Mouse (Mus musculus): Measurements from ENCODE around the gene Crygb.
"Not testable (repeated sequence)": the region's sequence is repeated elsewhere in the genome, so short reads cannot be mapped to it uniquely, and the experiment has no call there.

Crygb gene

DNA sequence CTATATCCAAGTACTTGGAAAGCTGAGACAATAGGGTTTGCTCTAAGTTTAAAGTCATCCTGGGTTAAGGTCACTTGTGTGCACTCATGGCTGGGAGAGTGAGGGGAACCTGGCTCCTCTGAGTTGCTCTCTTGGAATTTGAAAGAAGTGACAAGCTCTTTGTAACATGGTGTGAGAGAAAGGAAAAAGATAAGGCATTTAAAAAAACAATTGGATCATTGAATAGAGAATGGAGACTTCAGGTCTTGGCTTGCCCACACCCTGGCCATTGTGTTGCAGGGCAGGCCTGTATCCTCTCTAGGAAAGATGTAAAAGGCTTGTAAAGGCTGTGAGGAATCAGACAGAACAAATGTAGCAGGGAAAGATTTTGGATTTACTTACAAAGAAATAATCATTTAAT is 14.2 kb downstream of the Crygb start:
- no peak for DNase-seq (ENCODE audit: low spot score)

DNA sequence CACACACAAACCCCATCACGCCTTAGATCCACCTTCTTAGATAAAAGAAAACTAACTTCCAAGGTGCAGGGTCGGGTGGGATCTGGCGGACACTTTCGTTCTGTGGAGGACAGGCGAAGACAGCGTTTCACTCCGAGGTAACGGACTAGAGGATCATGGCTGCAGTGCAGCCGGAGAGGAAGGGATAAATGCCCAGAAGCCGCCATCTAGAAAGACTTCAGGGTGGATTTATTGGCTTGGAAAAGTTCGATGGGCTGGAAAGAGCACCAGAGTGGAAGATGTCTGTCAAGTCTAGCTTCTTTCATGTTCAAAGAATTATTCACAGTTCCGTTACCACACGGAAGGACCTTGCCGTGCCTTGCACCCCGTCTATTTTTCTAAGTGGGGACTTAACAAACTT is 17.9 kb downstream of the Crygb start:
- no peak for DNase-seq (ENCODE audit: low spot score)

DNA sequence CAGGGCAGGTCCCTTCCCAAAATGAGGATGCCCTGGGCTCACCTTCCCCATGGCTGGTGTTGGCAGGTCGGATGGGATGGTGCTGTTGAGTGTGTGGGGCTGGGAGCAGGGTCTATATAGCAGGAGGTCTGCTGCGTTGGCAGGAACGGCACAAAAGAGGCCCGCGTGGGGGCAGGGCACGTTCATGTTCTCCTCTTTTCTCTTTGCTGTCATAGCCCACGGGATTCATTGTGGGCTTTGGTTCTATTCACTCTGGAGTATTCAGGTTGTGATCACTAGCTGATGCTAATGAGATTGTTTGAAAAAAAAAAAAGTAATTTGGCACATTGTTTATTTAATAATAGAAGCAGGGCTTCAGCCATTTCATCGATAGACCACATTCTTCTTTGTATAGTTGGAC is 18.7 kb downstream of the Crygb start, which contains the start of gene Crygd:
TSS of gene Crygd (minus strand) at position 101 of the 400 bp plus-strand sequence.
- DNase-seq (ENCODE audit: low spot score) = no peak

DNA sequence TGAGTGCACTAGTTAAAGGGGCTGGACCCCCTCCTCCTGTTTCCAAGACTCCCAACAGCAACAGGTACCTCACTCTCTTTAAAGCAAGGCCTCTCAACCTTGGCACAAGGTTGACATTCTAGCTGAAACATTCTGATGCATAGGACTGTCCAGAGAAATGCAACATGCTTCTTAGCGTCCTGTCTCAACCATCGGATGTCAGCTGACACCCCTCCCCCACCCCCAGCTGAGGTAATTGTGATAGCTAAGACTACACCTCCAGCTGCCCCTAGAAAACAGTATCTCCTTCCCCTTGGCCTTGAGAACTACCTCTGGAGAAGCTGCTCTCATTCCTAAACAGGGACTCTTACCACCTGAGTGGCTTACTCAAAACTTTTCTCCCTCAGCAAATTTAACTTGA is 29.9 kb downstream of the Crygb start:
- no peak for DNase-seq (ENCODE audit: low spot score)

DNA sequence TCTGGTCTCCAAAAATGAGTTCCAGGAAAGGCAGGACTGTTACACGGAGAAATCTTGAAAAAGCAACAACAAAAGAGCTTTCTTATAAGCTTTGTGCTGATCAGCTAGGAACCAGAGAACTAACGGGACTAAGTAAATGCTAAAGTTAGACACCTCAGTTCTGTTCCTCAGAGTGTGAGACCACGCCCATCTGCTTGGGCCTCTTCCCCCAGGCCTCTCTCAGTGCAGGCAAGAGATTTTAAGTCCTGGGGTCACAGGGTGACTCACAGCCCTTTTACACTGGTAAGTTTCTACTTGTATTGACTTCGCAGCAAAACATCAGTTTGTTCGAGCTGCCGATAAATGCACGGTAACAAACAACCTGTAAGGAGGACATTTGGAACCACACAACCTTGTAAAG is 30.4 kb downstream of the Crygb start:
- no peak for DNase-seq (ENCODE audit: low spot score)

DNA sequence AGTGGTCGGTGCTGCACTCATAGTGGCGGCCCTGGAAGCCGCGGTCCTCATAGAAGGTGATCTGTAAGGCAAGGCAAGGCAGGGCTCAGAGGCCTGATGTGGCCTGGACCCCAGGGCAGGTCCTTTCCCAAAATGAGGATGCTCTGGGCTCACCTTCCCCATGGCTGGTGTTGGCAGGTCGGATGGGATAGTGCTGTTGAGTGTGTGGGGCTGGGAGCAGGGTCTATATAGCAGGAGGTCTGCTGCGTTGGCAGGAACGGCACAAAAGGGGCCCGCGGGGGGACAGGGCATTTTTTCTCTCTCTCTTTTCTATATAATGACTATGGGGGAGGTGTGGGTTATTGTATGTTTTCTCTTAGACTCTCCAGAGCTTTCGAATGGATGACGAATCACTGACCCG is 31.1 kb downstream of the Crygb start, which contains the start of gene Cryge:
TSS of gene Cryge (minus strand) at position 198 of the 400 bp plus-strand sequence.
- not testable (repeated sequence) for DNase-seq (ENCODE audit: low spot score)

DNA sequence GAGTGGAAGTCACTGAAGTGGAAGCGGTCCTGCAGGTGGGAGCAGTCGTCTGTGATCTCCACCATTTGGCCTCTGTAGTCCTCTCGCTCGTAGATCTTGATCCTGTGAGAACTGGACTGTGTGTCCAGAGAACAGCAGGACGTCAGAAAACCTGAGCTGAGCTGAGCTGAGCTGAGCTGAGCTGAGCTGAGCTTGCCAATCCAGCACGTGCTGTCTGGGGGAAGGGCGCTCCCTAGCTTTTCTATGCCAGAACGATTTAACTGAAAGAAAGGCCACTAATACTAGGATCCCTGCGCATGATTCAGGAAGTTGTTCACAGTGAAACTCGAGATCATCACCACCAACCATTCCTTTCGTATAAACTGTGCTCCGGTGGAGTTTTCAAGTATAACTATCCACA is 33.3 kb downstream of the Crygb start:
- no peak for DNase-seq (ENCODE audit: low spot score)

DNA sequence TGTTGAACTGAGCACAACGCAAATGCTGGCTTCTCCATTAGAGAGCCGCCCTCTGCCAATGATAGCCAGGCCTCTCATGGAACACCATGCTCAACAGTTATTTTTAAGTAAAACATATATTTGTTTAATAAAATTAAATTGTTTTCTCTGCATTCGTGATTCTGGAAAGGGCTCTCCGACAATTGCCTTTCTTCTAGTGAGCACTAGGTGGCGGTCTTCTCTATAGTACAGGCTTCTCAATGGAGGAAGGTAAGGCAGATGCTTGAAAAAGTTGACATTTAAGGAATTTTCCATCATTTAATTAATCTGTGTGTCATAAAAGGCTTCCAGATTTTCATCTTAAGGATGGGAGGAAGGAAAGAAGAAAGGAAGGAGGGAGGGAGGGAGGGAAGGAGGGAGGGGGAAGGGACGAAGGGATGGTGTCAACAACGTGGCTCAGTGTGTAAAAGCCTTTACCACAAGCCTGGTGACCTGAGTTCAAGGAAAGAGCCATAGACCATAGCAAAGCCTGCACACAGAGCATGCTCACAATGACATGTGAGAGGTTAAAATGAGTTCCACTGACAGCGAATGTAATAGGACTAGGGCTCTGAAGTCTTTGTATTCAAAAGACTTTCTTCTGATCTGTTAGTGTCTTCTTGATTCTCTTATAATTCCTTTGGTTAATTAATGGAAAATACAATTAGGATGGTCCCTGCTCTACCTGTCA is 35.5 kb downstream of the Crygb start:
- peak; percentile 11 for DNase-seq (ENCODE audit: low spot score)

DNA sequence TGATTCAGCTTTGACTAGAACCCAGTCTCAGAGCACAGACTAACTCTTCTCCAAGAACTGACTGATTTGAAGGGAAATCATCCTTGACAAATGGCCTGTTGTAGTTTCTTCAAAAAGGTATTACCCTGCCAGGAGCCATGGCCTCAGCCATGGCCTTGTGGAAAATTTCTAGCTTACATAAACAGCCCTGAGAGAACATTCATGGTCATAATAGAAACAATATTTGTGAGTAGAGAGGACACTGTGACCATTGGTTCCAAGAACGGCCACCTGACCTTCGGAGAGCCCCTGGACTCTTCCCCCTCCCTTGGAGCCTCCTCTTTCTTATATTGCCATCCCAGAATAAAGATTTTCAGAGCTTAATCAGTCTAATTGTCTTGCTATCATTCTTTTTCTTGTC is 38.7 kb downstream of the Crygb start:
- no peak for DNase-seq (ENCODE audit: low spot score)

DNA sequence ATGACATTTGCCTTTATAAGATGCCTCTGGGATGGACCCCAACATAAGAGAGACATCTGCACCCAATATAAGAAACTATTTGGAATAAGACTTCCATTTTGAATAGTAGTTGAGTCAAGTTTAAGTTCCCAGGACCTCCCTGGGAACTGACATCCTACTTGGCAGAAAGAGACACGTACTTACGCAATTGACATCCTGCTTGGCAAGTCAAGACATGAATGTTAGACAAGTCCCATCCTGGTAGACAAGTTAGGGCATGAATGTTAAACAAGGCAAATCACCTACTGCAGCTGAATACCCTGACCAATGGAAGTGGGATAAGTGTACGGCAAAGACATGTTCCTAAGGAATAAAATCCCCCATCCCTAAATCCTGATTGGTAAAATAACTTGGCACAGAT is 40.3 kb downstream of the Crygb start:
- no peak for DNase-seq (ENCODE audit: low spot score)

DNA sequence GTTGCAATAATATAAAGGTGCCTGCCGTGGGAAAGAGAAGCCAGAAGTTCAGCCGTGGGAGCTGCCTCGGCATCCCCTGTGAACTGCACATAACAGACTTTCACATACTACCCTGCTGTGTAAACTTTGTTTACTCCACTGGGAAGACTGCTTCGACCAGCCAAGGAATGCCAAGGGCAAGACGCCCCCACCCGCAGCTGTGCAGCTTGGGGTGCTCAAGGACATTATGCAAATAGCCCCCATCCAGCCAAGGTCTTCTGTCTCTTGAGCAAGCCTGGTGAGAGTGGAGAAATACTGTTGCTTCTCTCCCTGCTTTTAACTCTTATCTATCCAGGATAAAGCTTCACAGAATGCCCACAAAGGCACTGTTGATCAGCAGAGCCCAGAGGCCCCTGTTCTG is 41.3 kb downstream of the Crygb start:
- DNase-seq (ENCODE audit: low spot score) = no peak

DNA sequence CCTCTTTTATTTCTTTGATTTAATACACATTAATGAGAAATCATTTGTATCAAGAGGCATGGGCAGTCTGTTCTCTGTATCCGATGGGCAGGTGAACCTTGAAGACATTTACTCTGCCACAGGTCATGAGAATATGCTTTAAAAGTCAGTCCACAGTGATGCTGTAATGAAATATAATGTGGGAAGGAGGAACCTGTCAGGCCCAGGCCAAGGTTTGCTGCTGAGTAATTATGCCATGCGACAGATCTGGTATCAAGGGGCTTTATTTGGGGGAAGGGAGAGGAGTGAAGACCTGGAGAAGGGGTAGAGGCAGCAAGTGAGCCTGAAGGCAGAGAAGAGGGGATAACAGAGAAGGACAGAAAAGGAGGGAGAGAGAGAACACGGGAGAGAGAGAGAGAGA is 42.4 kb downstream of the Crygb start:
- DNase-seq (ENCODE audit: low spot score) = no peak

DNA sequence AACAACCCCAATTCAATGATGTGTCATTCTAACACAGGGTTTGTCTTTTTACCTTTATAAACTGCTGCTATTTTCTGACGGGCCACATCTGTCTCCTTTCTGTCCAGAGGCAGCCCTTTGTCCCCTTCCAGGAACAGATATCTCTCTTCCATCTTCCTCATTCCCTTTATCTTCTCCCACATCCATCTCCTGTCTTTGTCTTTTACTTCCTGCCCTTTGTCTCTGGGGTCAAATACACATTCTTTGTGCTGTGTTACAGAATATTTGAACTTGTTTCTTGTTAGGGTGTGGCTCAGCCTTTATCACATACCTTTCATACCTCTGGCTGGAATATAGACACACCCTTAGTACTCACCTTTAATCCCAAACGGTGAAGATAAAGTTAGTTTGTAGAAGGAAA is 44.5 kb downstream of the Crygb start:
- DNase-seq (ENCODE audit: low spot score) = no peak

DNA sequence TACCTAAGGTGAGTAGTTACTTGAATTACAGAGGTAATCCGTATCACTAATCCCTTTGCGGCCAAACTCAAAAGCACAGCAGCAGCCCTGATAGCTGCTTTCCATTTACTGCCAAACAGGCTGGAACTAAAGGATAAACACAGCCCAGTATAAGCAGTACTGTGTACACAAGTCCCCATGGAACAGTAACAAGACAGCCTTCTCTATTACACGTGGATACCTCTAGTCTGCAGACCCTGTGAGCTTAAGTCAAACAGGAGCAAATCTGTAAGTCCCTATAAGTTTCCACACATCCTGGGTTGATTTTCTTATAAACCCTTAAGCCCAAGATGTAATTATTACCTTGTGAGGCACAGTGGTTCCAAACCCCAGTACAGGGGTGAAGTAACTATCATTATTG is 46.6 kb downstream of the Crygb start:
- no peak for DNase-seq (ENCODE audit: low spot score)

DNA sequence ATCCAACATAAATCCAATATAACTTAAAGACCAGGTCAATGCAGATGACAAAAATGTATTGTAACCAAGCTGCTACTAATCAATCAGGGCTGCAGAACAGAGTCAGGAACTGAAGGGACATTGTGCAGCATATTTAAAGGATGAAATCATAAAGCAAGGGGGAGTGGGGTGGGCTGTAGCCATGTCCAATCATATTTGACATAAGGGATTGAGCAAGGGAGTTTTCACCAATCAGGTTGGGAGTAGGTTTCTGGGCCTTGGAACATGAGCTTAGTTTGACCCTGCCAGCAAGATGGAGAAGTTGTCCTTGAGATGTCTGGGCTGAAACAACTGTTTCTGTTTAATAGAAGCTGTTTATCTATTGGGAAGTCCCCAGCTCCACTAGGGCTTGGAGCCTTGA is 49.4 kb downstream of the Crygb start, which contains the start of gene Akr1cl:
TSS of gene Akr1cl (minus strand) at position 119 of the 400 bp plus-strand sequence.
- no peak for DNase-seq (ENCODE audit: low spot score)

All from left cerebral cortex, adult 11 months (tissue).